Mouse (Mus musculus) embryonic facial prominence, embryonic 14.5 days (tissue): ENCODE data around the gene Fcho2. TPM values are rescaled to one million over a fixed set of nuclear protein-coding genes. Genes with fewer than 3 reads are reported as not detected.

ENCODE experiments used
- ATAC-seq: fragments of 200-750 bp; cut with Nextera tagmentation; 2 replicates; pipeline ENCODE4 v1.8.0; 2017; ENCODE audit warnings: low read depth, moderate number of reproducible peaks, moderate TSS enrichment
- DNase-seq: peaks from one replicate; pipeline ENCODE4 v3.0.0-alpha.2; 2015; ENCODE audit warnings: low spot score
- H3K27ac ChIP-seq: fragments of 300-500 bp; sonication (generic); replicated peaks from 2 replicates; pipeline ENCODE4 v1.5.1; 2014; ENCODE audit warnings: low read depth, mild to moderate bottlenecking, low read length, moderate library complexity
- H3K27me3 ChIP-seq: fragments of 300-500 bp; sonication (generic); replicated peaks from 2 replicates; pipeline ENCODE4 v1.6.1; 2014; ENCODE audit warnings: low read length; ENCODE audit not compliant: control insufficient read depth, insufficient read depth
- H3K36me3 ChIP-seq: fragments of 300-500 bp; sonication (generic); 2 replicates; pipeline ENCODE4 v1.6.1; 2014; ENCODE audit warnings: low read length, mixed read lengths; ENCODE audit not compliant: control insufficient read depth, insufficient read depth
- H3K4me1 ChIP-seq: fragments of 300-500 bp; sonication (generic); 2 replicates; pipeline ENCODE4 v1.6.1; 2014; ENCODE audit warnings: antibody characterized with exemption, low read length; ENCODE audit not compliant: control insufficient read depth, insufficient read depth
- H3K4me2 ChIP-seq: fragments of 300-500 bp; sonication (generic); 2 replicates; pipeline ENCODE4 v1.6.1; 2014; ENCODE audit warnings: low read depth, mild to moderate bottlenecking, low read length, moderate library complexity, mixed read lengths
- H3K4me3 ChIP-seq: fragments of 300-500 bp; sonication (generic); 2 replicates; pipeline ENCODE4 v1.5.1; 2014; ENCODE audit warnings: low read depth, mild to moderate bottlenecking, low read length
- H3K9ac ChIP-seq: fragments of 300-500 bp; sonication (generic); 2 replicates; pipeline ENCODE4 v1.6.1; 2014; ENCODE audit warnings: low read depth, mild to moderate bottlenecking, low read length, moderate library complexity, mixed read lengths
- H3K9me3 ChIP-seq: fragments of 300-500 bp; sonication (generic); 2 replicates; pipeline ENCODE4 v1.6.1; 2016; ENCODE audit warnings: low read length; ENCODE audit not compliant: control insufficient read depth
- WGBS: fragments of 180-500 bp; shearing (Covaris S2); extraction: QIAGEN DNeasy Blood & Tissue Kit; methylation state at CpG from one replicate; pipeline ENCODE4 v1.1.7; 2014; 5-methylcytosine and 5-hydroxymethylcytosine counted together
- polyA plus RNA-seq: library from polyadenylated mRNA; unstranded; fragments of >200 nt; fragmentation: Nextera tagmentation; extraction: Ambion mirVana; gene quantifications from 2 replicates; pipeline ENCODE4 v1.2.1, GENCODE M21; 2014

Fcho2 gene
- polyA plus RNA-seq, 1 experiment from 2014 or later, result 25.2 TPM

DNA sequence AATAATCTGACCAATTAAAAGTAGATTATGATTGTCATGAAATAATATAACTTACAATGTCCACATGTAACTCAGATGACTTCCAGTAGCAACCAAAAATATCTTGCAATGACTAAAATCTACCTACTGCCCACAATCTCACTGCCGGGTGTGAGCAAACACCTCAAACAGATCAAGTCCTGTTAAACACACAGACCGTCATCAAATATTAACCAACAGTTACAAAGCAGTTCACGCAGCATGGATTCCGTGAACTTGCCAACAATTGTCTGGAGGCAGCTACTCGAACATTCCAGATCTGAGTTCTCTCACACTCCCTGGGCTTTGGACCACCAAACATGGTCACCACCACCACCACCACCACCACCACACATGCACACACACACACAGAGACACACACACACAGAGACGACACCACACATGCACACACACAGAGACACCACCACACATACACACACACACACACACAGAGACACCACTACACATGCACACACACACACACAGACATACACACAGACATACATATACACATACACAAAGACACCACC, 99.7 kb downstream of the Fcho2 start:
- 84% methylated on average over 6 of the region's 6 CpGs for WGBS
- DNase-seq (no peak), ATAC-seq (no peak)
- no peak overlapping the region for H3K9ac ChIP-seq
- no peaks in the 10 kb centered on the region for H3K27me3 ChIP-seq
- H3K4me3 ChIP-seq, result no peak overlapping the region
- no peaks in the 10 kb centered on the region for H3K9me3 ChIP-seq
- H3K4me2 ChIP-seq, result no peak overlapping the region
- H3K27ac ChIP-seq, result no peak overlapping the region
- H3K4me1 ChIP-seq, result no peaks in the 10 kb centered on the region
- H3K36me3 ChIP-seq, result no peaks in the 10 kb centered on the region

DNA sequence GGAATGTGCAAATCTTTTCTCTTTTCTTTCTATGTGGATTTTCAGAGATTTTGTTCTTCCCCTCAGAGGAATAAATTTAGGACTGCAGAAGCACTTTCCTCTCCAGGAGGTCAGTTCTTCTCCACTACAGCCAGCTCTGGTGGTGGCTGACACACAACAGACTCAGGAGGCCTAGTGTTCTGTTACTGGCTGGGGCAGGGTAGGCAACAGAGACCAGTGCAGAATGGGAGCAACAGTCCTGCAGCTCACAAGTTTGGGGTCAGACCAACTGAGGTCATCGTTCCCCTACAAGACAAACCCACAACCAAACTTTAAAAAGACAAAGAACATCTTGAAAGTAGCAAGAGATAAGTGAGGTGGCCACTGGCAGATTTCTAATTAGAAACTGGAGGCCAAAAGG, 104.6 kb downstream of the Fcho2 start:
- 98% methylated on average over 1 of the region's 1 CpGs for WGBS

DNA sequence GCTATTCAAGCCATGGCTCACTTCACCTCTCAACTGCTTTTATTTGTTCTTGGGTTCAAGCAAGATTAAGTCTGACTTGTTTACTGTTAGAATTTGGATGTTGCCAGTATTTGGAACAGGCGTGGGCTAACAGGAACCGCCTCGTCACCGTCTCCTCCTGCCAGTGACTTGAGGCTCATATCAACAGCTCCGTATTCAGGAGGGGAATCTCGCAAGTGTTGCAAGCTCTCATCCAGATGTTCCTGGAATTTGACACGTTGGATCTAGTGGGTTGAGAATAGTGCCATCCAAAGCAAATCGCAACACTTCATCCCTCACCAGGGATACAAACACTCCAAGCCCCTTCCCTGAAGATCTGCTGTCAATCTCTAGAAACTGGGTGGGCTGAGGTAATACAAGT, 105.0 kb downstream of the Fcho2 start:
- H3K4me2 ChIP-seq, result no peak overlapping the region
- no peaks in the 10 kb centered on the region for H3K4me1 ChIP-seq
- no peak overlapping the region for H3K9ac ChIP-seq
- DNase-seq (no peak), ATAC-seq (no peak)
- H3K27me3 ChIP-seq, result no peaks in the 10 kb centered on the region
- 0 out of 2 replicates have a peak, but pooled peaks cover 3% of the 10 kb centered on the region for H3K9me3 ChIP-seq
- no peak overlapping the region for H3K4me3 ChIP-seq
- no peaks in the 10 kb centered on the region for H3K36me3 ChIP-seq
- WGBS, result 57% methylated on average over 8 of the region's 8 CpGs
- no peak overlapping the region for H3K27ac ChIP-seq

More for the DNA sequence above, 104.6 kb downstream of the Fcho2 start:
- DNase-seq, result no peak
- Histone ChIP-seq H3K36me3 (no peaks in the 10 kb centered on the region), H3K4me3 (no peak overlapping the region), H3K27me3 (no peaks in the 10 kb centered on the region), H3K9ac (no peak overlapping the region), H3K4me2 (no peak overlapping the region), H3K27ac (no peak overlapping the region), H3K4me1 (no peaks in the 10 kb centered on the region), H3K9me3 (0 out of 2 replicates have a peak, but pooled peaks cover 3% of the 10 kb centered on the region)
- ATAC-seq, result no peak

DNA sequence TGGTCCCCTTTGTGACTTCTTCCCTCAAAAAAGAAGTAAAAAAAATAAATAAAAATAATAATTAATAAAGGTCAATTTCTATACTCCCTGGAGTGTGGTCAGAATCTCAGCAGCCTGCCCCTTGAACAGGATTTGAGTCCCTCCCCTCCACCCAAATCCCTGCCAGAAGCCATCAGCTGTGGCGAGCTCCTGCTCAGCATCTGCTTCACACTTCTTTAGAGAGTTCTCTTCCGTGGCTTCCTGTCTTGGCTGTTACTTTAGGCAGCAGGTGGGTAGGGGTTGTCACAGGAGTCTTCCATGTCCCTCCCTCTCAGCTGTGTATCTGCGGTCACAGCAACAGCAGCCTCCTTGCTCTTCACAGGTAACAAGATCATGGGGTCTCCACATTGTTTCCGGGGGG, 109.7 kb downstream of the Fcho2 start:
- Histone ChIP-seq H3K4me1 (no peaks in the 10 kb centered on the region), H3K4me3 (no peak overlapping the region), H3K27ac (no peak overlapping the region), H3K4me2 (no peak overlapping the region), H3K9me3 (0 out of 2 replicates have a peak, but pooled peaks cover 3% of the 10 kb centered on the region), H3K9ac (no peak overlapping the region), H3K36me3 (no peaks in the 10 kb centered on the region), H3K27me3 (no peaks in the 10 kb centered on the region)
- ATAC-seq, result no peak
- DNase-seq, result no peak
- WGBS, result 66% methylated on average over 4 of the region's 4 CpGs

DNA sequence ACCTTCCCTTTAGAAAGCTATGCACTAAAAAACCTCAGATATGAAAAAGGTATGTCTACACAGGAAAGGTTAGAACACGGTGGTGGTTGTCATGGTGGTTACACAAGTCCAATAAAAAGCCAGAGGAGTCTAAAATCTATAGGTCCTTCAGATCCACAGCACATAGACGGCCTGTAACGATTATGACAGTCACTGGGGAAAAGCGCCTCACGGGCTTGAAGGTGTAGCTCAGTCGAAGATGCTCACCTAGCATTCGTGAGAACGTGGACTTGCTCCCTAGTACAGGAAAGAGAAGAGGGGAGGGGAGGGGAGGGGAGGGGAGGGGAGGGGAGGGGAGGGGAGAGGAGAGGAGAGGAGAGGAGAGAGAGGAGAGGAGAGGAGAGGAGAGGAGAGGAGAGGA, 111.5 kb downstream of the Fcho2 start:
- Histone ChIP-seq H3K36me3 (no peaks in the 10 kb centered on the region), H3K4me2 (no peak overlapping the region), H3K9me3 (0 out of 2 replicates have a peak, but pooled peaks cover 3% of the 10 kb centered on the region), H3K27me3 (no peaks in the 10 kb centered on the region), H3K27ac (no peak overlapping the region), H3K4me3 (no peak overlapping the region), H3K4me1 (peaks cover 5% of the 10 kb centered on the region; the same call in 1 of the 2 replicates), H3K9ac (no peak overlapping the region)
- ATAC-seq, result no peak
- 77% methylated on average over 7 of the region's 8 CpGs for WGBS
- no peak for DNase-seq

DNA sequence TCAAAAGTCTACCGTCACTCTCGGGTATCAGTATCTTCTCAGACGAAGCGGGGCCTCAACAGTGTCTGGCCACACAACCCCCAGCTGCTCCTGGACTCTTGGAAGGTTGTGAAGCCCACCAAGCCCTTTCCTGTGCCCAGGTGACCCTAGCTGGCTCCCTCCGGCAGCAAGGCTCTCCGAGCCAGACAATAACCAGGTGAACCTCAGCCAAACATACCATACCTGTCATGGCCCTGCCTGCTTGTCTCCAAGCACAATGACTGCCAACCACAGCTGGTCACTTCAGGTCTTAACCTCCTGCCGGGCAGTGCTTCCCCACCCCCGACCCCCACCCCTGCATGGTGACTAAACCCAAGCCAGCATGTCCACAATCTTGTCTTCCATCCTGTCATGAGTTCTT, 112.9 kb downstream of the Fcho2 start:
- H3K4me2 ChIP-seq, result no peak overlapping the region
- H3K4me1 ChIP-seq, result peaks cover 5% of the 10 kb centered on the region; the same call in 1 of the 2 replicates
- H3K36me3 ChIP-seq, result no peaks in the 10 kb centered on the region
- no peak overlapping the region for H3K4me3 ChIP-seq
- H3K27ac ChIP-seq, result no peak overlapping the region
- no peaks in the 10 kb centered on the region for H3K27me3 ChIP-seq
- no peaks in the 10 kb centered on the region for H3K9me3 ChIP-seq
- DNase-seq, result no peak
- WGBS, result 87% methylated on average over 8 of the region's 8 CpGs
- ATAC-seq, result no peak
- H3K9ac ChIP-seq, result no peak overlapping the region

DNA sequence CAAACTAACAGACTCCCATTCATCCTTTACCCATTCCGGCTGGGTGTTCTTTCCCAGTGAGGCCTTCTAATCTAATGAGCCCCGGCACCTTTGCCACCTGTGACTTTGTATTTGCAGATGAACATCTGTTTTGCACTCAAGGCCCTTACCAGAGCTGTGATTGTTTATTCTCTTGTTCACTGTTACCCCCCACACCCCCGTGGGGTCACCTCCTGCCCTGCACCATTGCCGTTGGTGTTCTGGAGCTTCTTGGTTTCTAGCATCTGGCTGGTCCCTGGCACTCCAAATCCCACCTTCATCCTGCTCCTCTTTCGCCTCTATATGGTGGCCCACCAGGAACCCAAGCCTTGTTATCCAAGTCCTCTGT, 114.0 kb downstream of the Fcho2 start:
- H3K4me3 ChIP-seq, result no peak overlapping the region
- WGBS, result 73% methylated on average over 5 of the region's 5 CpGs
- H3K27ac ChIP-seq, result no peak overlapping the region
- H3K9me3 ChIP-seq, result no peaks in the 10 kb centered on the region
- no peak overlapping the region for H3K4me2 ChIP-seq
- peaks cover 5% of the 10 kb centered on the region; the same call in 1 of the 2 replicates for H3K4me1 ChIP-seq
- ATAC-seq (no peak), DNase-seq (no peak)
- no peaks in the 10 kb centered on the region for H3K36me3 ChIP-seq
- no peak overlapping the region for H3K9ac ChIP-seq
- no peaks in the 10 kb centered on the region for H3K27me3 ChIP-seq

DNA sequence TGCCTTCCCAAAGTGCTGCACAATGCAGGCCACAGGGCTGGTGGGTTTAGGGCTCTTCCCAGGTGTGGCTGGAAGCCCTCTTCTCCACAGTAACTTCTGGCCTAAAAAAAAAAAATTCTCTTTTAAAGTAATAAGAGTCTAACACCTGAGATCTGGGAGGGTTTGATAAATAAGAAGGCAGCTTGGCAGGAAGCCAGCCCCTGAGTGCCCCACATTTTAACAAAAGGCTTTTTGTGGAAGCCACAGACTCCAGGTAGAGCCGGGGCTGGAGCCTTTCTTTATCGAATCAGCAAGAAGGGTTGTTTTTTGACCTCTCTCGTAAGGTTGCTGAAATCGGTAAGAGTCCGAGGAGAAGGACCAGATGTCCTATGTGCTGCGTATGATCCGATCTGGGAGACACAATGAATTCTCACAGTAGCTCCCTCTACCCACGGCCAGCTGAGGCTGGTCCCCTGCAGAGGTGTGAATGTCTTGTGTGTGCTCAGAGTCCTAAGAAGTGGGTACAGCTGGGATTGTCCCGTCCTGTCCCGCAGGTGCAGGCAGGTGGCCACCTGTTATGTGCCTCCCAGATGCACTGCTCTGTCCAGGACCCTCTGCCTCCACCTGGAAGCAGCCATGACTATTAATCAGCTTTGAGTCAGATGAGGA, 114.5 kb downstream of the Fcho2 start:
- 40% methylated on average over 10 of the region's 10 CpGs for WGBS
- ATAC-seq (peak; percentile 18; the same call in 1 of the 2 replicates), DNase-seq (peak; percentile 56)
- Histone ChIP-seq H3K36me3 (no peaks in the 10 kb centered on the region), H3K27ac (no peak overlapping the region), H3K9me3 (no peaks in the 10 kb centered on the region), H3K4me3 (no peak overlapping the region), H3K27me3 (peaks cover 2% of the 10 kb centered on the region), H3K4me1 (peaks cover 5% of the 10 kb centered on the region; the same call in 1 of the 2 replicates), H3K9ac (no peak overlapping the region), H3K4me2 (no peak overlapping the region)
